In genomic region chr9:112358711-112359298, GRCm38 (mm10) we compare ENCODE assay signal across 23 mouse cellular contexts.
DNase-seq lines count a peak whose midpoint lies in the region; ATAC-seq and TF ChIP-seq lines count a peak whose summit lies in the region.
"Had no signal": no experiment of that assay in that cellular context is flagged by ENCODE, and none has a peak within 500 bp of the region (broad histone marks: within the 10 kb centered on the region; RNA-seq: fewer than 3 reads in every experiment).

No protein-coding gene starts in this region.

- DNase-seq in hindbrain, embryonic 10.5 days (ENCODE audit: low spot score), result no peak
- DNase-seq in left cerebral cortex, postnatal 36 days (ENCODE audit: low spot score in 2 of 2), result no peak
- DNase-seq in lung, postnatal 0 days (ENCODE audit: low spot score), result no peak
- DNase-seq: adrenal gland, postnatal 25 days; cerebellum, adult 2 months; cerebellum, postnatal 36 days; heart, postnatal 14 days; kidney, postnatal 4 days; right cerebral cortex, postnatal 4 days; thymus, postnatal 14 days had no signal

- 63% methylated on average over 5 of the region's 5 CpGs for WGBS in hindbrain, embryonic 12.5 days
- WGBS in hindbrain, embryonic 10.5 days, result 75% methylated on average over 5 of the region's 5 CpGs
- WGBS in forebrain, embryonic 12.5 days, result 18% methylated on average over 5 of the region's 5 CpGs
- 36% methylated on average over 5 of the region's 5 CpGs for WGBS in hindbrain, embryonic 15.5 days
- WGBS in midbrain, embryonic 16.5 days, result 14% methylated on average over 5 of the region's 5 CpGs
- 62% methylated on average over 5 of the region's 5 CpGs for WGBS in lung, postnatal 0 days

- H3K4me2 ChIP-seq in hindbrain, embryonic 12.5 days (replicated peaks), result no peak overlapping the region
- no peak overlapping the region for H3K4me2 ChIP-seq in forebrain, embryonic 12.5 days
- H3K4me2 ChIP-seq in hindbrain, embryonic 15.5 days, result no peak overlapping the region
- H3K4me2 ChIP-seq in midbrain, embryonic 16.5 days (ENCODE audit: low read length), result 0 out of 2 replicates have a peak overlapping the region, but pooled peaks have one; percentile 12
- no peak overlapping the region for H3K4me2 ChIP-seq in lung, postnatal 0 days (replicated peaks; ENCODE audit: low read depth, low read length)
- H3K4me2 ChIP-seq: embryonic facial prominence, embryonic 15.5 days; lung, embryonic 15.5 days; neural tube, embryonic 12.5 days had no signal

- peak overlapping the region; percentile 30; the same call in 1 of the 2 replicates for H3K27ac ChIP-seq in hindbrain, embryonic 12.5 days
- no peak overlapping the region for H3K27ac ChIP-seq in hindbrain, embryonic 10.5 days
- H3K27ac ChIP-seq in forebrain, embryonic 12.5 days, result 0 out of 2 replicates have a peak overlapping the region, but pooled peaks have one; percentile 50
- H3K27ac ChIP-seq in hindbrain, embryonic 15.5 days (replicated peaks), result peak overlapping the region; percentile 66
- H3K27ac ChIP-seq in midbrain, embryonic 16.5 days (ENCODE audit: low read length), result peak overlapping the region; percentile 79
- H3K27ac ChIP-seq in lung, postnatal 0 days (ENCODE audit: low read length), result no peak overlapping the region
- H3K27ac ChIP-seq: embryonic facial prominence, embryonic 15.5 days; heart, embryonic 10.5 days; liver, embryonic 14.5 days; lung, embryonic 15.5 days; macrophage; neural tube, embryonic 12.5 days had no signal

- H3K9me3 ChIP-seq in hindbrain, embryonic 12.5 days (replicated peaks), result no peaks in the 10 kb centered on the region
- H3K9me3 ChIP-seq in hindbrain, embryonic 10.5 days, result no peaks in the 10 kb centered on the region
- H3K9me3 ChIP-seq in forebrain, embryonic 12.5 days, result no peaks in the 10 kb centered on the region
- no peaks in the 10 kb centered on the region for H3K9me3 ChIP-seq in hindbrain, embryonic 15.5 days
- no peaks in the 10 kb centered on the region for H3K9me3 ChIP-seq in midbrain, embryonic 16.5 days (replicated peaks; ENCODE audit: control insufficient read depth, low read length, poor library complexity, severe bottlenecking)
- no peaks in the 10 kb centered on the region for H3K9me3 ChIP-seq in lung, postnatal 0 days (ENCODE audit: low read length)
- H3K9me3 ChIP-seq: embryonic facial prominence, embryonic 15.5 days; heart, embryonic 10.5 days; lung, embryonic 15.5 days; neural tube, embryonic 12.5 days had no signal

- no peaks in the 10 kb centered on the region for H3K4me1 ChIP-seq in hindbrain, embryonic 12.5 days
- H3K4me1 ChIP-seq in hindbrain, embryonic 10.5 days (replicated peaks), result no peaks in the 10 kb centered on the region
- H3K4me1 ChIP-seq in forebrain, embryonic 12.5 days, result peaks cover 12% of the 10 kb centered on the region
- H3K4me1 ChIP-seq in hindbrain, embryonic 15.5 days (replicated peaks), result peaks cover 12% of the 10 kb centered on the region; the same call in 1 of the 2 replicates
- H3K4me1 ChIP-seq in midbrain, embryonic 16.5 days (ENCODE audit: control insufficient read depth, insufficient read depth, low read length), result peaks cover 11% of the 10 kb centered on the region
- H3K4me1 ChIP-seq in lung, postnatal 0 days (ENCODE audit: insufficient read depth, low read depth, low read length), result no peaks in the 10 kb centered on the region
- H3K4me1 ChIP-seq: embryonic facial prominence, embryonic 15.5 days; heart, embryonic 10.5 days; lung, embryonic 15.5 days; neural tube, embryonic 12.5 days had no signal

- no peak overlapping the region for H3K9ac ChIP-seq in hindbrain, embryonic 12.5 days
- no peak overlapping the region for H3K9ac ChIP-seq in forebrain, embryonic 12.5 days
- H3K9ac ChIP-seq in hindbrain, embryonic 15.5 days, result no peak overlapping the region
- H3K9ac ChIP-seq in midbrain, embryonic 16.5 days (ENCODE audit: low read depth, low read length), result no peak overlapping the region
- H3K9ac ChIP-seq in lung, postnatal 0 days (replicated peaks; ENCODE audit: low read depth), result no peak overlapping the region
- H3K9ac ChIP-seq: embryonic facial prominence, embryonic 15.5 days; liver, embryonic 14.5 days; lung, embryonic 15.5 days; neural tube, embryonic 12.5 days had no signal

- H3K27me3 ChIP-seq in hindbrain, embryonic 12.5 days, result no peaks in the 10 kb centered on the region
- no peaks in the 10 kb centered on the region for H3K27me3 ChIP-seq in hindbrain, embryonic 10.5 days (ENCODE audit: insufficient read depth, poor library complexity, severe bottlenecking)
- no peaks in the 10 kb centered on the region for H3K27me3 ChIP-seq in forebrain, embryonic 12.5 days
- H3K27me3 ChIP-seq in hindbrain, embryonic 15.5 days, result no peaks in the 10 kb centered on the region
- no peaks in the 10 kb centered on the region for H3K27me3 ChIP-seq in midbrain, embryonic 16.5 days (ENCODE audit: control insufficient read depth, insufficient read depth, low read depth, low read length)
- H3K27me3 ChIP-seq in lung, postnatal 0 days (replicated peaks; ENCODE audit: insufficient read depth, low read length), result no peaks in the 10 kb centered on the region
- H3K27me3 ChIP-seq: embryonic facial prominence, embryonic 15.5 days; lung, embryonic 15.5 days; neural tube, embryonic 12.5 days had no signal

- intact Hi-C loops in left cerebral cortex, postnatal 36 days (cut with DNase I), result no loop called here

- no peak for TF ChIP-seq EP300 in lung, postnatal 0 days (IDR thresholded peaks at IDR 0.05)

- no peak overlapping the region for H3K4me3 ChIP-seq in hindbrain, embryonic 12.5 days
- H3K4me3 ChIP-seq in hindbrain, embryonic 10.5 days, result no peak overlapping the region
- no peak overlapping the region for H3K4me3 ChIP-seq in forebrain, embryonic 12.5 days (replicated peaks)
- no peak overlapping the region for H3K4me3 ChIP-seq in hindbrain, embryonic 15.5 days
- H3K4me3 ChIP-seq in midbrain, embryonic 16.5 days (ENCODE audit: low read depth, low read length), result no peak overlapping the region
- H3K4me3 ChIP-seq in lung, postnatal 0 days (ENCODE audit: low read depth, low read length), result no peak overlapping the region
- H3K4me3 ChIP-seq: embryonic facial prominence, embryonic 15.5 days; heart, embryonic 10.5 days; lung, embryonic 15.5 days; neural tube, embryonic 12.5 days had no signal

- ATAC-seq in hindbrain, embryonic 12.5 days (ENCODE audit: low FRiP score), result no peak
- peak; percentile 57; the same call in 1 of the 2 replicates for ATAC-seq in forebrain, embryonic 12.5 days (ENCODE audit: low FRiP score)
- ATAC-seq in hindbrain, embryonic 15.5 days (ENCODE audit: low FRiP score, low read depth), result no peak
- peak; percentile 64 for ATAC-seq in midbrain, embryonic 16.5 days
- ATAC-seq in lung, postnatal 0 days, result no peak
- no peak for ATAC-seq in erythroblast, adult 5-6 weeks (replicated peaks; ENCODE audit: low FRiP score, poor library complexity, severe bottlenecking)
- ATAC-seq: inflammation-experienced regulatory T-cells, adult 6 months had no signal

- no peak for TF ChIP-seq CTCF in lung, postnatal 0 days (IDR thresholded peaks at IDR 0.05)

- H3K36me3 ChIP-seq in hindbrain, embryonic 12.5 days, result no peaks in the 10 kb centered on the region
- no peaks in the 10 kb centered on the region for H3K36me3 ChIP-seq in hindbrain, embryonic 10.5 days
- no peaks in the 10 kb centered on the region for H3K36me3 ChIP-seq in forebrain, embryonic 12.5 days (replicated peaks)
- no peaks in the 10 kb centered on the region for H3K36me3 ChIP-seq in hindbrain, embryonic 15.5 days
- no peaks in the 10 kb centered on the region for H3K36me3 ChIP-seq in midbrain, embryonic 16.5 days (ENCODE audit: control insufficient read depth, insufficient read depth, low read length)
- no peaks in the 10 kb centered on the region for H3K36me3 ChIP-seq in lung, postnatal 0 days (ENCODE audit: insufficient read depth, low read length)
- H3K36me3 ChIP-seq: embryonic facial prominence, embryonic 15.5 days; G1E; heart, embryonic 10.5 days; lung, embryonic 15.5 days; neural tube, embryonic 12.5 days had no signal

Comparison
In these comparisons a context has a peak if more than half of its experiments do, and no peak if none do; other contexts are left out.
1. H3K27ac ChIP-seq: peak in hindbrain, embryonic 12.5 days (single experiment), forebrain, embryonic 12.5 days (single experiment), hindbrain, embryonic 15.5 days (single experiment) and midbrain, embryonic 16.5 days (single experiment); none in hindbrain, embryonic 10.5 days (single experiment) and lung, postnatal 0 days (single experiment).
2. ATAC-seq: peak in forebrain, embryonic 12.5 days (single experiment) and midbrain, embryonic 16.5 days (single experiment); none in hindbrain, embryonic 12.5 days (single experiment), hindbrain, embryonic 15.5 days (single experiment), lung, postnatal 0 days (single experiment) and erythroblast, adult 5-6 weeks (single experiment).